Mouse (Mus musculus) gastrocnemius, postnatal 36 days (tissue): Measurements from ENCODE around the gene Prkcb. TPM values are rescaled to one million over a fixed set of nuclear protein-coding genes. Genes with fewer than 3 reads are reported as not detected.

ENCODE experiments used
- DNase-seq, 2 experiments: peaks; one replicate each; pipeline ENCODE4 v3.0.0; 2022
- intact Hi-C: fragments of 180-260 bp; cut with DNase I; formaldehyde crosslinking; loops from one replicate; pipeline ENCODE4 v1.15.1; 2025
- total RNA-seq, 2 experiments: library from RNA; stranded (reverse); gene quantifications; 2 replicates each; pipeline ENCODE4 v1.2.3; 2021

The Prkcb gene
- total RNA-seq, 2 experiments from 2014 or later, result 1.4 to 1.8 TPM

GRCm38 (mm10) chr7:122390683-122391082, 102.1 kb downstream of the Prkcb start:
- DNase-seq, result no peak
- intact Hi-C loops, result no loop called here

GRCm38 (mm10) chr7:122391382-122391781, 102.8 kb downstream of the Prkcb start:
- DNase-seq, result no peak
- intact Hi-C loops, result no loop called here

- DNase-seq, result no peak
- intact Hi-C loops, result no loop called here
Measured at GRCm38 (mm10) chr7:122393964-122394363, 105.4 kb downstream of the Prkcb start.

- intact Hi-C loops, result no loop called here
- no peak for DNase-seq
Measured at GRCm38 (mm10) chr7:122395159-122395975, 106.8 kb downstream of the Prkcb start.

- DNase-seq, result no peak
- intact Hi-C loops, result no loop called here
Measured at GRCm38 (mm10) chr7:122395976-122396315, 107.4 kb downstream of the Prkcb start.

- intact Hi-C loops, result no loop called here
- no peak for DNase-seq
Measured at GRCm38 (mm10) chr7:122397699-122398098, 109.1 kb downstream of the Prkcb start.

GRCm38 (mm10) chr7:122402041-122402440, 113.5 kb downstream of the Prkcb start:
- intact Hi-C loops, result no loop called here
- no peak for DNase-seq

- intact Hi-C loops, result no loop called here
- DNase-seq, result no peak
Measured at GRCm38 (mm10) chr7:122403343-122403742, 114.8 kb downstream of the Prkcb start.

- intact Hi-C loops, result no loop called here
- peak in 1 of 2 experiments; percentile 6 for DNase-seq
Measured at GRCm38 (mm10) chr7:122404571-122405393, 116.2 kb downstream of the Prkcb start.

GRCm38 (mm10) chr7:122406625-122407024, 118.1 kb downstream of the Prkcb start:
- intact Hi-C loops, result no loop called here
- DNase-seq, result no peak

- no peak for DNase-seq
- intact Hi-C loops, result no loop called here
Measured at GRCm38 (mm10) chr7:122409945-122410344, 121.4 kb downstream of the Prkcb start.

GRCm38 (mm10) chr7:122410873-122411272, 122.3 kb downstream of the Prkcb start:
- DNase-seq, result no peak
- intact Hi-C loops, result no loop called here

GRCm38 (mm10) chr7:122413231-122413630, 124.7 kb downstream of the Prkcb start:
- no peak for DNase-seq
- intact Hi-C loops, result no loop called here

- intact Hi-C loops, result no loop called here
- DNase-seq, result no peak
Measured at GRCm38 (mm10) chr7:122414146-122414545, 125.6 kb downstream of the Prkcb start.

- no peak for DNase-seq
- intact Hi-C loops, result no loop called here
Measured at GRCm38 (mm10) chr7:122414608-122415007, 126.1 kb downstream of the Prkcb start.

- intact Hi-C loops, result no loop called here
- no peak for DNase-seq
Measured at GRCm38 (mm10) chr7:122415387-122415786, 126.8 kb downstream of the Prkcb start.

GRCm38 (mm10) chr7:122415904-122416303, 127.4 kb downstream of the Prkcb start:
- no peak for DNase-seq
- intact Hi-C loops, result no loop called here

- intact Hi-C loops, result no loop called here
- DNase-seq, result no peak
Measured at GRCm38 (mm10) chr7:122418551-122418950, 130.0 kb downstream of the Prkcb start.

- DNase-seq, result no peak
- intact Hi-C loops, result no loop called here
Measured at GRCm38 (mm10) chr7:122423816-122424215, 135.3 kb downstream of the Prkcb start.

GRCm38 (mm10) chr7:122429134-122429533, 140.6 kb downstream of the Prkcb start:
- no peak for DNase-seq
- intact Hi-C loops, result no loop called here

- no peak for DNase-seq
- intact Hi-C loops, result no loop called here
Measured at GRCm38 (mm10) chr7:122432401-122432800, 143.8 kb downstream of the Prkcb start.

GRCm38 (mm10) chr7:122433377-122433776, 144.8 kb downstream of the Prkcb start:
- DNase-seq, result no peak

More at GRCm38 (mm10) chr7:122433377-122433776, 144.8 kb downstream of the Prkcb start:
- intact Hi-C loops, result no loop called here
